Mouse (Mus musculus) kidney, postnatal 14 days (tissue): ENCODE measurements around the gene Prss33.

Experiments
- DNase-seq: peaks from one replicate; pipeline ENCODE4 v3.0.0; 2022; ENCODE audit warnings: mixed read lengths

Prss33 gene

GRCm38 (mm10) chr17:23825591-23825990 is 10.3 kb downstream of the Prss33 start:
- DNase-seq, result no peak

- DNase-seq, result no peak
Measured at GRCm38 (mm10) chr17:23823614-23824013, 12.2 kb downstream of the Prss33 start.

DNA sequence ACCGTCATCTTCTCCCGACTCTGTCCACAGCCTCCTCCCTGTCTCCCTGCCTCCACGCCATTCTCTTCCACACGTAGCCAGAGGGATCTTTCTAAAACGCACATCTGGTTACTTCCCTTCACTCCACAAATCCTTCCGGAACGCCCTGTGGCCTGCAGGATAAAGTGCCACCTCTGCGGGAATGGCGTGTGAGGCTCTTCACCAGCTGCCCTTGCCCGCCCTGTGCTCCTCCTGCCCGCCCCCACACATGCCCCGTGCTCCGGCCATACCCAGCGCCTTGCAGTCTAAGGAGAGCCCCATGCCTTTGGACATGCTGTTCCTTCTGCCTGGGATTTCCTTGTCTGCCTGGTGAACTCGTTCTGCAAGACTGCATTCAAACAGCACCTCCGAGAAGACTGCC is 12.8 kb downstream of the Prss33 start:
- no peak for DNase-seq

- DNase-seq, result no peak
Measured at GRCm38 (mm10) chr17:23822094-23822493, 13.8 kb downstream of the Prss33 start.

DNA sequence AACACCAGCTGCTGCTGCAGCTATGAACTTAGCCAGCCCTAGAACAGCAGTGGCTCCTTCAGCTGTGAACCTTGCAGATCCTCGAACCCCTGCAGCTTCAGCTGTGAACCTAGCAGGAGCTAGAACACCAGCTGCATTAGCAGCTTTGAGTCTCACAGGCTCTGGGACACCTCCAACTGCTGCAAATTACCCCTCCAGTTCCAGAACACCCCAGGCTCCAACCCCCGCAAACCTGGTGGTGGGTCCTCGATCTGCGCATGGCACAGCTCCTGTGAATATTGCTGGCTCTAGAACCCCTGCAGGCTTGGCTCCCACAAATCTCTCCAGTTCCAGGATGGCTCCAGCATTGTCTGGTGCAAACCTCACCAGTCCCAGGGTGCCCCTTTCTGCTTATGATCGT is 15.1 kb downstream of the Prss33 start:
- DNase-seq, result no peak

DNA sequence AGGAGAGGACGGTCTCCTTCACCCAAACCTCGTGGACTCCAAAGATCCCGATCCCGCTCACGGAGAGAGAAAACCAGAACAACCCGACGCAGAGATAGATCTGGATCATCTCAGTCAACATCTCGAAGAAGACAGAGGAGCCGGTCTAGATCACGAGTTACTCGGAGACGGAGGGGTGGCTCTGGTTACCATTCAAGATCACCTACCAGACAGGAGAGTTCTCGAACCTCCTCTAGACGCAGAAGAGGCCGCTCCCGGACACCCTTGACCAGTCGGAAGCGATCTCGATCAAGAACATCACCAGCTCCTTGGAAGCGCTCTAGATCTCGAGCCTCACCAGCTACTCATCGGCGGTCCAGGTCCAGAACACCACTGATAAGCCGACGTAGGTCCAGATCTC is 16.6 kb downstream of the Prss33 start:
- no peak for DNase-seq

- no peak for DNase-seq
Measured at GRCm38 (mm10) chr17:23818579-23818978, 17.3 kb downstream of the Prss33 start.

DNA sequence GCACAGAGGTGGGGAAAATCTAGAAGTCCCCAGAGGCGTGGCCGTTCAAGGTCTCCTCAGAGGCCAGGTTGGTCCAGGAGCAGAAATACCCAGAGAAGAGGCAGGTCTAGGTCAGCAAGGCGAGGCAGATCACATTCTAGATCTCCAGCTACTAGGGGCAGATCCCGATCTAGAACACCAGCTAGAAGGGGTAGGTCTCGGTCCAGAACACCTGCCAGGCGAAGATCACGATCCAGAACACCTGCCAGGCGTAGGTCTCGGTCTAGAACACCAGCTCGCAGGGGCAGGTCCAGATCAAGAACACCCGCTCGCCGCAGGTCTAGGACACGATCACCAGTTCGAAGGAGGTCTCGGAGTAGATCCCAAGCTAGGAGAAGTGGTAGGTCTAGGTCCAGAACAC is 20.2 kb downstream of the Prss33 start:
- DNase-seq, result no peak

DNA sequence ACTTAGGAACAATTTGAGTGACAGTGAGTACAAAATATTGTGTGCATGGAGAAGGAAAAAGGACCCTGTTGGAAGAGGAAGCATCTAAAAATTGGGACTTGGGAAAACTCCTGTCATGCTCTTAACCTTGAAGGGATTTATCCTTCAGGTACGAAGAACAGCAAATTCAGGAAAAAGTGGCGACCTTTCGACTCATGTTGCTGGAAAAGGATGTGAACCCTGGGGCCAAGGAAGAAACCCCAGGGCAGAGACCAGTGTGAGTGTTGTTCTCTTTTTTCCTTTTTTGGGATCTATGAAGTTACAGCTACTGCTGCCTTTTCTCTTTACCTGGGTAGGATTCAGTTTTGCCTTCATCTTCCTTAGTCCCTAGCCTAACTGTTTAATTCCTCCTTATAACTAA is 27.9 kb downstream of the Prss33 start:
- no peak for DNase-seq

- peak; percentile 63 for DNase-seq
Measured at GRCm38 (mm10) chr17:23806867-23807266, 29.0 kb downstream of the Prss33 start.

DNA sequence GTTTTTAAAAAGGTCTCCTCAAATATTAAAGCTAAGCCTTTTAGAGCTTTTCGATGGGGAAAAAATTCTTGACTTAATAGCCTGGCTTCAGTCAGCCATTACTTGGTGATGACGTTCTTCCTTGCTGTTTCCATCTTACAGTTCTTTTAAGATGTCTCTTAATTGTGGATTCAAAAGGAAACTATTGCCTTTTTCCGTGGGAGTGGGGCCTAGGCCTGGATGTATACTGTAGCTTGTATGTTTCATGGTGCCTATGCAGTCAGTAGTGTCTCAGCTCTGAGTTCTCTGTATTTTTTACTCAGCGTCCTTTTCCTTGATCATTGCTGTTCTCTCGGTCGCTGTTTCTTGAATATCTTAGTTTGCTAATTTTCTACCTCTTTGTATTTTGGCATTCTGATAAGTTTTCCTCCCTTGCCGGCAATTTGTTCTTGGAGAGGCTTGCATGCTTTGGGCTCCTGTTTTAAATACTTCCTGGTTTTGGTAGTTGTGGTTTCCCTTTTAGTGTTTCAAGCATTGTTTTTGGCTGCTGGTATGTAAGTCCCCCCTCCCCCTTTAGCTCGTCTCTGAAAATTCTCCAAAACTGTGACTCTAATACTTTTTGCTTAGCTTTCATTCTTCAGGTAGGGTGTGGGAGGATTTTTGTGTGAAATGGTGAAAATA is 31.3 kb downstream of the Prss33 start:
- DNase-seq, result no peak

GRCm38 (mm10) chr17:23803366-23804041 is 32.4 kb downstream of the Prss33 start:
- peak; percentile 91 for DNase-seq

DNA sequence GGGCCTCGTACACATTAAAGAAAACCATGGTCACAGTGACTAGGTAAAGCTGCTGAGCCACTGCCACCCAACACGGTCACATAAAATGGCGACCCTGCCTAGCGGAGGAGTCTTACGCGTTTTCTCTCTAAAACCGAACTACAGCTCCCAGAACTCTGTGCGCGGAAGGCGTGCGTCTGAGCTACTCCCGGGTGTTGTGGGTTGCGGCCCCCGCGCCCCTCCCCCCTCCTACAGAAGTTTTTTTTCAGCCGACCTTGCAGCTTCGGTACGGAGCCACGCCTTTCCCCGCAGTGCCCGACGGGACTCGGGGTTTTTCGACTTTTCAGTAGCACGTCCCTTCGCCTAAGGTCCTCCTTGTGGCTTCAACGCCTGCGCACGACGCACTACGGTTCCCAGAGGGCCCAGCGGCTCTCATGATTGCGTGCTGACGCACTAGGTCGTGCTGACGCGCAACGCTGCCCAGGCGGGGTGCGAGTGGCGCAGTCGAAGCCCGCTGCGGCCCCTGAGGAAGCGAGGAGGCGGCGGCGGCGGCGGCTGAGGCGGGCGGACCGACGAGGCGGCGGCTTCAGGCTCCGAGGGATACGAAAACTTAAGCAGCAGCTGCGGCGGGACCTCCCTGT is 33.0 kb downstream of the Prss33 start:
- DNase-seq, result peak; percentile 99

DNA sequence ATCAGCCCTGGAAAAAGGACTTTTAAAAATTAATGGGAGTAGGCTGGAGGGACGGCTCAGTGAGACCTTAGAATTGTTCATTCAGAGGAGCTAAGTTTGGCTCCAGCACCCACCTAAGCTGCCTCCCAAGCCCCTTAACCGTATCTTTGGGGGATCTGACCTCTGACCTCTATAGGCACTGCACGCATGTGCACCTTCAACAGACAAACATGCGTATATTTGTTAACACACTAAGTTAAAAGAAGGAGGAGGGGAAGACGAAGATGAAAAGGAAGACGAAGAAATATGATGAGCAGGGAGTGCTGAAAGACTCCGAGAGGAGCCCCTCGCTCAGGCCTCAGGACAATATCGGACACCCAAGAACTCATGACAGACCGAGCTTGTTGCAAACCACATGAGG is 34.2 kb downstream of the Prss33 start:
- no peak for DNase-seq

GRCm38 (mm10) chr17:23797316-23797715 is 38.5 kb downstream of the Prss33 start:
- DNase-seq, result no peak

- no peak for DNase-seq
Measured at GRCm38 (mm10) chr17:23795323-23795722, 40.5 kb downstream of the Prss33 start.

DNA sequence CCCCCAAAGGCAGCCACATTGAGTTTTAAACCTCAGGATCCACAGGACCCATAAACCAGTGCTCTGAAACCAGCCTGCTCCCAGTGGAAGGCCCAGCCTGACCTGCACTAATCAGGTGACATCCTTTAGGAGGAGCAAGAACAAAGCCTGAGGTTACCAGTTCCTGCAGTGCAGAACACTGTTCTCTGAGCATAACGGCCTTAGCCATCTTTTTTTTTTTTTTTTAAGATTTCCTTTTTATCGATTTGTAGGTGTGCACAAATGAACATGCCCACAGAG is 44.8 kb downstream of the Prss33 start:
- DNase-seq, result no peak

DNA sequence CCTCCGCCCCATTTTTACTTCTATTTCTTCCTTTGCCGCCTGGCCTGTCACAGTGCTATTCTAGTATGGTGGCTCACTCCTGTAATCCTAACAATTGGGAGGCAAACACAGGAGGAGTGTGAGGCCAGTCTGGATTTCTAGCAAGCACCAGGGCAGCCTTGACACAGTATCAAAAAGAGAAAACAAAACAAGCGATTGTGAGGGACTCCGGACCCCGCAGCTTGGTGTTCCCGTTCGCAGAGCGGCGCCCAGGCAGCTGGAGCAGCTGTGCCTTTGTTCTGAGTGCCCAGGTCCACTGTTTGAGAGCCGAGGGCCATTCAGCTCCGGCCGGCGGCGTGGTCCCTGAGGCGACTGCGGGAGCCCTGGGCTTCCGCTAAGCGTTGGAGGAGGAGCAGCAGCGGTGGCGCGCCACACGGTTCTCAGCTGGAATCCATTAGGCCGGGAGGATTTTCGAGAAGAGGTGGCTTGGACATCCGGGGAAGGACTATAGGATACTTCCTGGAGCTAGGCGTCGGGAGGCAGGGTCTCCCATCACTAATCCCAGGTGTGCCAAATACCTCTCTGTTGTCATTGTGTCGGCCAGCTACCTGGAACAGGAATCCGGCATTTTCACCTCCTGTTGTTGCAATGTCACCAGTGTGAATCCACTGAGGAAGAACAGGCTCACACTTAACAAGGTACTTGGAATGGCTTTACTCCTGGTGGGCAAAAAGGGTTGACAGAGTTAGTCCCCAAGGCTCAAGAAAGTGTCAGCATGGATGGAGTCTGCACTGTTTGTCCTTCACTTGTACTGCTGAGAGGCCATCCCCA is 45.4 kb downstream of the Prss33 start, which contains the start of gene Srrm2:
Gene Srrm2, plus strand, starts transcription at position 264 of the 810 bp plus-strand sequence.
- peak; percentile 72 for DNase-seq

- no peak for DNase-seq
Measured at GRCm38 (mm10) chr17:23789749-23790268, 46.0 kb downstream of the Prss33 start.

DNA sequence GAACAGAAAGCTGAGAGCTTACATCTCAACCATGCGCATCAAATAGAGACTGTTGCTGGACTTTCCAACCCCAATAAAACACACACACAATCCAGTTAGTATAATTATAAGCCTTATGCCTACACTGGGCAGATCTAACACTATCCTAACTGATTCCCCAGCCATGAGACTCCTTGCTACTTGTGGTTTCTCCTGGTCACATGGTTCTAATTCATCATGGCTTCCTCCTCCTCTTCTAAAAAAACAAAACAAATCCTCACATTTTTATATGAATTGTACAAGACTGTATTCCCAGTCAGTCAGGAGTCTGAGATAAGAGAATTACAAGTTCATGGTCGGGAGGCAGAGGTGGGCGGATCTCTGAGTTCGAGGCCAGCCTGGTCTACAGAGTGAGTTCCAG is 46.9 kb downstream of the Prss33 start:
- DNase-seq, result no peak

DNA sequence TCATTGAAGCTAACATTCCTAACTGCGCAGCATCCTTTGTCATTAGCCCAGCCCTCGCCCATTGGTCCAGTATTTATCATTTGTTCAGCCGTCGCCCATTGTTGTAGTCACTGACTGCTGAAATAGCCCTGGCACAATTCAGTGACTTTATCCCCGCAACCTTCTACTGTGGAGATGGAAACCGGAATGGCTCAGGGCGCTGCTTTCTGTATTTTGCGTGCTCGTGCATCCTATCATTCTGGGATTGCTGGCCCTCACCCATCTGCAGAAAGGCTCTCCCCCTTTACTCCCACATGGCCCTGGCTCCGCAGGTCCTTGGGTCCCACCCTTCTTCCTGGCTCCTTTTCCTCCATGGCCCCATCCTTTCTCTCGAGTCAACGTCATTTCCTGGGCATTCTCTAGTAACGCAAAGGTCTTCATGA is 49.3 kb downstream of the Prss33 start:
- DNase-seq, result no peak

DNA sequence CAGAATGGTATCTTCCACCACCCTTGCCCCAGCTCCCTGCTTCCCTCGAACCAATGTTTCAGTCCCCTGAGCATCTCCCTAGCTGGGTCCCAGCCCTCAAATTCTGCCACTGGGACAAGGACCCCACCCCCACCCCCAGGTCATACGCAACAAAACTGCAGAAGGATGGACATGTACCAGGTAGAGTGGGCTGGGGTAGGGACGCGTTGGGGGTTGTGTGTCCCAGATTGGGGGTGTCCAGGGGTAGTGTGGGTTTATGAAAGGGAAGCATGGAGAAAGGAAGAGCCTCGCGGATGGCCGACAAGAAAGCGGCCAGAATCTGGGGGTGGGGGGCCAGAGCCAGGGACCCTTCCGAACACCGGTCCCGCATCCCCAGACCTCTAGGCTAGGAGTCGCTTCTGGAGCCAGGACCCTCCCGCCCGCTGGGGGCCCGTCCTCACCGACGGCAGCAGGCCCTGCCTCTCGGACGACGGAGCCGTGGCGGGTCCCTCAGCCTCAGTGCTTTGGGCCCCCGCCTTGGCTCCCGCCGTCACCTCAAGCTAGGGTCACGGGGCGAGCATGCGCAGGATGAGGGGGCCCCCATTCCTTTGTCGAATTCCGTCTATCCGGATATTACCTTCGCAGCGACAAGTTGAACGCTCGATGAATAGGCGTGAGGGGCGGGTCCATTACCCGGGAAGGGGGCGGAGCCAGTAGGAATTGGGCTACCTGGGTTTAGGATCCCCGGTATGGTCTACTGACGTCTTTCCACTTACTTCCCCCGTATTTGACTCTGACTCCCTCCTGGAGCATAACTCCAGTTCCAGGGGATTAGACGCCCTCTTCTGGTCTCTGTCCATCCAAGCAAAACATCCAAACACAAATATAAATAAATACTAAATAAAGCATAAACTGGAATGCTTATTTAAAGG is 50.0 kb downstream of the Prss33 start, which contains the start of gene Flywch2:
Gene Flywch2, minus strand, starts transcription at position 521 of the 911 bp plus-strand sequence.
- DNase-seq, result peak; percentile 90
